Mouse (Mus musculus): ENCODE data around the gene Rbfox2. TPM values are rescaled to one million over a fixed set of nuclear protein-coding genes. Genes with fewer than 3 reads are reported as not detected.

Rbfox2 gene
- total and polyA plus RNA-seq, 2 experiments from 2014 or later: 135 to 470 TPM

DNA sequence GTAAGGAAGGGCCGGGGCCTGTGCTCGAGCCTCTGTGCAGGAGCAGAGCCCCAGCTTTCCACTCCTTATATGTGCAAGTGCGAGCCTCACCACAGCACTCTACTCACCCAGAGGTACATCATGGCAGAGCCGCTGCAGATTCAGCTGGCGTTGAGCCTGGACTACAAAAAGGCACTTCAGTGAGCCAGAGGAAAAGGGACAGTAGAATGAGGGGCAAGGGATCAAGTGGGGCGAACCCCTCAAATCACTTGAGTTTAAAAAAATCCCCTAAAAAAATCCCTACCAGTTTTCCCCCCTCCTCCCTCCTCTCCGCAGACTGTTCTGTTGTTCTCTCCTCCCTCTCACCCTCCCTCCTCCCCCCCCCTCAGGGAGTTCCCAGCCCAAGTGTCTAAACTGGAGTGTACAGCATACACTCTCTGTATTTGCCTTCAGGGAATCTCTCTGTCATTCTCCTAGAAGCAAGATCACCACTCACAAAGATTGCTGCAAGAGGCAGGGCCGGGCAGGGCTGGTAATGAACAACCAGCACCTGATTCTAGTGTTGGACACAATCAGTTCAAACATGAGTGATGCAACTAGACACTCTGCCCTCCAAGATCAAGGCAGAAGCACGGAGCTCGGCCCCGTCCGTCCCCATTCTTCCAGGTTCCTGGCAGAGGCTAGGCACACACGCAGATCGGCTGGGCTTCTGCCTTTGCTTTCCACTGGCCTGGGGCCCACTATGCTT, 103.4 kb downstream of the Rbfox2 start:
- DNase-seq: no peak
- 0 out of 2 replicates have a peak, but pooled peaks have one; percentile 50 for ATAC-seq

DNA sequence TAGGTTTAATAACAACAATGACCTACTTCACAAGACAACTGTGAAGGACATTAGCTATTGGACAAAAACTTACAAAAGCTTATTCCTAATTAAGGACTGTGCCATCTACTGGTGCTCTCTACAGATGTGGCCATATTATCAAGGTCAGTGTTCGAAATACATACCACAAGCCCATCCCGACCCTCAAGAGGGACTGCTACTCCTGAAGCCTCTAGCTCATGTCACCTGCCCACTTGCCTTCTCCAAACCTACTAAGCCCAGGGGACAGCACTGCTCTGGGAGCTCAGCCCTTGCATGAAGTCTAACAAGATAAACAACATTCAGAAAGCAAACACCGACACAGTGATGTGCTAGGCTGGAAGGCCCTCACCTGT, 103.9 kb downstream of the Rbfox2 start:
- no peak for TF ChIP-seq CTCF (IDR thresholded peaks at IDR 0.05; ENCODE audit: low read depth)
- H3K4me2 ChIP-seq (ENCODE audit: low read depth): no peak overlapping the region
- DNase-seq: no peak
- H3K36me3 ChIP-seq (ENCODE audit: insufficient read depth): no peaks in the 10 kb centered on the region
- 81% methylated on average over 3 of the region's 3 CpGs for WGBS
- 0 out of 2 replicates have a peak, but pooled peaks cover 6% of the 10 kb centered on the region for H3K4me1 ChIP-seq (ENCODE audit: insufficient read depth)
- H3K27me3 ChIP-seq (ENCODE audit: insufficient read depth, low read length): no peaks in the 10 kb centered on the region
- no peak overlapping the region for H3K27ac ChIP-seq (ENCODE audit: low read depth, low read length)
- no peak for ATAC-seq
- no peaks in the 10 kb centered on the region for H3K9me3 ChIP-seq (ENCODE audit: low read length)
- H3K4me3 ChIP-seq (ENCODE audit: low read depth, low read length): no peak overlapping the region
- no peak overlapping the region for H3K9ac ChIP-seq

More for the DNA sequence above, 103.4 kb downstream of the Rbfox2 start:
- Histone ChIP-seq H3K27me3 (ENCODE audit: insufficient read depth, low read length) (no peaks in the 10 kb centered on the region), H3K9ac (no peak overlapping the region), H3K4me1 (ENCODE audit: insufficient read depth) (0 out of 2 replicates have a peak, but pooled peaks cover 6% of the 10 kb centered on the region), H3K27ac (ENCODE audit: low read depth, low read length) (no peak overlapping the region; the same call in 1 of the 2 replicates), H3K36me3 (ENCODE audit: insufficient read depth) (no peaks in the 10 kb centered on the region), H3K9me3 (ENCODE audit: low read length) (no peaks in the 10 kb centered on the region), H3K4me3 (ENCODE audit: low read depth, low read length) (no peak overlapping the region), H3K4me2 (ENCODE audit: low read depth) (no peak overlapping the region)
- no peak for TF ChIP-seq CTCF (IDR thresholded peaks at IDR 0.05; ENCODE audit: low read depth)
- WGBS: 37% methylated on average over 14 of the region's 14 CpGs

DNA sequence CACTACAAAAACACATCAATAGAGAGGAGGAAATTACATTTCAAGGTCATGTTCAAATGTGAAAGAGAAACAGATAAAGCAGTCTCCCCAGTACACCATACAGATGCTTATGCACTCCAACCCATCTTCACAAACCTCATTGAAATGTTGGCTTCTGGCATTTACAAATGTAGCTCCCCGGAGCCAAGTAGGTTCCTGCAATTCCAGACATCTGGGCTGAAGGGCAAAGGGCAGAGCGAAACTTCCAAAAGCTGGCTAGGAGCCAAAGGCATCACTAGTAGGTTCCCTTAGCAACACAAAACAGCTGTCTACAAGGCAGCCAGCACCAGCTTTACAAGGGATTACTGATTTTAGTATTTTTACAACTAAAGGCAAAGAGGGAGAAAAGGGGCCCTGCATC, 104.6 kb downstream of the Rbfox2 start:
- TF ChIP-seq CTCF (IDR thresholded peaks at IDR 0.05; ENCODE audit: low read depth): no peak
- Histone ChIP-seq H3K4me1 (ENCODE audit: insufficient read depth) (0 out of 2 replicates have a peak, but pooled peaks cover 6% of the 10 kb centered on the region), H3K36me3 (ENCODE audit: insufficient read depth) (no peaks in the 10 kb centered on the region), H3K4me2 (ENCODE audit: low read depth) (no peak overlapping the region), H3K27ac (ENCODE audit: low read depth, low read length) (no peak overlapping the region), H3K4me3 (ENCODE audit: low read depth, low read length) (no peak overlapping the region), H3K9me3 (ENCODE audit: low read length) (no peaks in the 10 kb centered on the region), H3K27me3 (ENCODE audit: insufficient read depth, low read length) (no peaks in the 10 kb centered on the region), H3K9ac (no peak overlapping the region)
- DNase-seq: no peak
- ATAC-seq: 0 out of 2 replicates have a peak, but pooled peaks have one; percentile 18
- WGBS: 31% methylated on average over 2 of the region's 2 CpGs

DNA sequence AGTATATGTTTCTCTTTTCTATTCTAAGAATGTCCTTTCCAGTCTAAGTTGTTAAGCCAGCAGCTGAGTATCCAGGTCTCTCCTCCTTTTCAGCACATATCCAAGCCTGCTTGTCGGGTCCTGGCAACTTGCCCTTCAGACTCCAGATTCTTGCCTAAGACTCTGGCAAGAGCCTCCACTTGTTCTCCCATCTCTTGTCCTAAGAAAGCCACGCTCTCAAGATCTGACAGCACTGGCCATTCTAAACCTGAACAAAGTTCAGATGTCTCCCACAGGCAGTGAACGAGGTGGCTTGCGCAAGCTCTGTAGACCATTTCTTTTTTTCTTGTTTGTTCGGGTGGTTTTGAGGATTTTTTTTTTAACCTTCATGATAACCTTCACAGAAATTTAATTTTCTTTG, 110.0 kb downstream of the Rbfox2 start:
- DNase-seq: peak; percentile 33
- no peak overlapping the region for H3K4me3 ChIP-seq (ENCODE audit: low read depth, low read length)
- no peak overlapping the region for H3K9ac ChIP-seq
- H3K27ac ChIP-seq (ENCODE audit: low read depth, low read length): no peak overlapping the region
- no peak overlapping the region for H3K4me2 ChIP-seq (ENCODE audit: low read depth)
- 68% methylated on average over 5 of the region's 5 CpGs for WGBS
- no peaks in the 10 kb centered on the region for H3K4me1 ChIP-seq (ENCODE audit: insufficient read depth)
- no peak for TF ChIP-seq CTCF (IDR thresholded peaks at IDR 0.05; ENCODE audit: low read depth)
- H3K9me3 ChIP-seq (ENCODE audit: low read length): no peaks in the 10 kb centered on the region
- no peaks in the 10 kb centered on the region for H3K27me3 ChIP-seq (ENCODE audit: insufficient read depth, low read length)
- ATAC-seq: no peak
- no peaks in the 10 kb centered on the region for H3K36me3 ChIP-seq (ENCODE audit: insufficient read depth)

DNA sequence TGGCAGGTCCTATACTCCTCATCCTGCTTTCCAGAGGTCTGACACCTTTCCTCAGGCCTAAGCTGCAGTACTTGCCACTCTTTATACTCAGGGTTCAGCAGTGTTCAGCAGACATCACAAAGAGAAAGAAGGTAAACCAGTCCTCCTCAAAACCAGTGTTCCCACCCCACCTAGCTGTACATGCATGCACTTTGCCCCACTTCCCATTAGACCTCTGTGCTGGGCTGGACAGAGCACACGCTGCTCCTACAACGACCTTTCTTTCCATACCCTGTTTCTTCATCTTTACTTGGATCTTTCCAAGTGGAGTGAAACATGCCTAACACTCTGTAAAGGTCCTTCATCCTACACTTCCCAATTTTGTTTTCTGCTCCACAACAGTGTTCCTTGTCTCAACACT, 110.8 kb downstream of the Rbfox2 start:
- H3K27me3 ChIP-seq (ENCODE audit: insufficient read depth, low read length): no peaks in the 10 kb centered on the region
- no peak for TF ChIP-seq CTCF (IDR thresholded peaks at IDR 0.05; ENCODE audit: low read depth)
- WGBS: 94% methylated on average over 2 of the region's 2 CpGs
- no peak overlapping the region for H3K4me3 ChIP-seq (ENCODE audit: low read depth, low read length)
- no peaks in the 10 kb centered on the region for H3K9me3 ChIP-seq (ENCODE audit: low read length)
- no peaks in the 10 kb centered on the region for H3K36me3 ChIP-seq (ENCODE audit: insufficient read depth)
- H3K9ac ChIP-seq: no peak overlapping the region
- ATAC-seq: no peak
- DNase-seq: no peak
- no peak overlapping the region for H3K4me2 ChIP-seq (ENCODE audit: low read depth)
- no peak overlapping the region for H3K27ac ChIP-seq (ENCODE audit: low read depth, low read length)
- no peaks in the 10 kb centered on the region for H3K4me1 ChIP-seq (ENCODE audit: insufficient read depth)

DNA sequence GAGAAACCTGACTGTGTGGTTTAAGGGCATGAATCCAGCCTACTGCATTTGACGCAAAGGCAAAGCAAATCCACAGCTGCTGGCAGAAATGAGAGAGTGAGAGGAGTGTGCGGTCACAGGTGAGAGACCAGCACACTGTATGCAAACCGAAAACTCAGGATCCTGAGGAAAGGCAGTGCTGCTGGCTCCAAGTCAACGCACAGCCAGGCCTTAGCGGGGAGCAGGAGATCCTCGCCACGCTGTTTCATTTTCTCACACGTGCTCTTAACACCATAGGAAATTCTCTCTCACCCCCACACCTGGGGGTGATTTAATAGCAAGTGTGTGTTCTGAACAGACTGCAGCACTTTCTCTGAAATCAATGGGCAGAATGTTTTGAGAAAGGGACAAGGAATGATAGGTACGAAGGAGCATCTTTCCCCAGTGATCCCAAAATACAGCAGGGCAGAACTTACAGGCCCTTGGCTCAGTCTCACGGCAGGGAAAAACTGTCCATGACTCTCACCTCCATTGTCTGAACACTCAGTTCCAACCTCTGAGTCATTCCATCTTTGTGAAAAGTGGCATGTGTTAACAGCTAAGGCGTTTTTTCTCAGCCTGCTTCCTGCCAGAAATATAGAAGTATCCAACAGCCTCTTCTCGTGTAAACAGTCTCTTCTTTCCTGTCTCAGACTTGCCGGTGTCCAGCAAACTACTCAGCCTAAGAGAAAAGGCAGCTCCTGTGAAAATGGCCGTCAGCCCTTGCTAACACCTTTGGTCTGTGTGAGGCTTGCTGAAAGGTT, 114.5 kb downstream of the Rbfox2 start:
- WGBS: 51% methylated on average over 14 of the region's 14 CpGs
- TF ChIP-seq CTCF (IDR thresholded peaks at IDR 0.05; ENCODE audit: low read depth): no peak
- Histone ChIP-seq H3K9me3 (ENCODE audit: low read length) (no peaks in the 10 kb centered on the region), H3K27me3 (ENCODE audit: insufficient read depth, low read length) (no peaks in the 10 kb centered on the region), H3K27ac (ENCODE audit: low read depth, low read length) (no peak overlapping the region; the same call in 1 of the 2 replicates), H3K4me3 (ENCODE audit: low read depth, low read length) (no peak overlapping the region), H3K9ac (no peak overlapping the region; the same call in 1 of the 2 replicates), H3K36me3 (ENCODE audit: insufficient read depth) (no peaks in the 10 kb centered on the region), H3K4me1 (ENCODE audit: insufficient read depth) (no peaks in the 10 kb centered on the region), H3K4me2 (ENCODE audit: low read depth) (no peak overlapping the region)
- DNase-seq (no peak), ATAC-seq (no peak)

DNA sequence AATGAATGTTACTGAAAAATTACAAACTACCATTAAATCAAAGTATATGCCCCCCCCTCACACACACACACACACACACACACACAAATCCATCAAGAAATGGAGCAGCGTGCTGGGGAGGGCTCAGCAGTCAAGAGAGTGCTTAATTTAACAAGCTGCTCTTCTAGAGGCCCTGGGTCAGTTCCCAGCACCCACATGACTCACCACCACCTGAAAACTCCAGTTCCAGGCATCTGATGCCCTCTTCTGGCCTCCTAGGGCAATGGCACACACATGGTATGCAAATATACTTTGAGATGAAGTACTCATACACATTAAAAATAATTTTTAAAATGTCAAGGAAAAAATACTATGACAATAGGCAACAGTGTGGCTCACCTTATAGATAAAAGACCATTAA, 120.7 kb downstream of the Rbfox2 start:
- ATAC-seq (no peak), DNase-seq (no peak)
- Histone ChIP-seq H3K4me2 (ENCODE audit: low read depth) (no peak overlapping the region), H3K36me3 (ENCODE audit: insufficient read depth) (no peaks in the 10 kb centered on the region), H3K4me1 (ENCODE audit: insufficient read depth) (no peaks in the 10 kb centered on the region), H3K4me3 (ENCODE audit: low read depth, low read length) (no peak overlapping the region), H3K9ac (no peak overlapping the region), H3K27ac (ENCODE audit: low read depth, low read length) (no peak overlapping the region), H3K9me3 (ENCODE audit: low read length) (no peaks in the 10 kb centered on the region), H3K27me3 (ENCODE audit: insufficient read depth, low read length) (no peaks in the 10 kb centered on the region)
- 96% methylated on average over 1 of the region's 1 CpGs for WGBS
- TF ChIP-seq CTCF (IDR thresholded peaks at IDR 0.05; ENCODE audit: low read depth): peak; percentile 18; the same call in 1 of the 2 replicates
